Mouse (Mus musculus) lung, postnatal 0 days (tissue): ENCODE data around the gene Alg9.

Experiments used
- CTCF ChIP-seq: IDR thresholded peaks from 2 replicates; pipeline ENCODE4 v1.5.1; 2016; ENCODE audit warnings: antibody characterized with exemption, mild to moderate bottlenecking
- EP300 ChIP-seq: IDR thresholded peaks from 2 replicates; pipeline ENCODE4 v1.6.1; 2016; ENCODE audit warnings: antibody characterized with exemption, mild to moderate bottlenecking, control low read depth

GRCm38 (mm10) chr9:50856341-50857081, 81.7 kb downstream of the Alg9 start:
- TF ChIP-seq CTCF (no peak), EP300 (no peak)
